14 mouse cellular contexts compared by ENCODE assay signal in genomic region chr19:24701716-24702115, GRCm38 (mm10). TPM values are rescaled to one million over a fixed set of nuclear protein-coding genes. Genes with fewer than 3 reads are reported as not detected.
DNase-seq lines count a peak whose midpoint lies in the region; ATAC-seq and TF ChIP-seq lines count a peak whose summit lies in the region.
"Had no signal": no experiment of that assay in that cellular context is flagged by ENCODE, and none has a peak within 500 bp of the region (broad histone marks: within the 10 kb centered on the region; RNA-seq: fewer than 3 reads in every experiment).

No protein-coding gene starts in this region.

- ATAC-seq in kidney, embryonic 14.5 days (ENCODE audit: low FRiP score, low TSS enrichment) = no peak
- no peak for ATAC-seq in monocyte, adult 5-6 weeks (replicated peaks; ENCODE audit: insufficient number of reproducible peaks, low FRiP score, low TSS enrichment, poor library complexity, severe bottlenecking)
- ATAC-seq: liver, embryonic 12.5 days had no signal

- H3K36me3 ChIP-seq in kidney, adult 2 months (ENCODE audit: control insufficient read depth, insufficient read depth, low read length) = no peaks in the 10 kb centered on the region
- no peaks in the 10 kb centered on the region for H3K36me3 ChIP-seq in kidney, embryonic 14.5 days (ENCODE audit: control insufficient read depth, insufficient read depth, low read length)
- H3K36me3 ChIP-seq: liver, embryonic 12.5 days had no signal

- no peak overlapping the region for H3K9ac ChIP-seq in kidney, embryonic 14.5 days (ENCODE audit: low read depth, low read length)
- H3K9ac ChIP-seq: liver, embryonic 12.5 days had no signal

- no peaks in the 10 kb centered on the region for H3K4me1 ChIP-seq in kidney, adult 2 months (ENCODE audit: control insufficient read depth, insufficient read depth, low read length)
- H3K4me1 ChIP-seq in kidney, embryonic 14.5 days (ENCODE audit: control insufficient read depth, insufficient read depth, low read length) = peaks cover 6% of the 10 kb centered on the region
- H3K4me1 ChIP-seq: liver, embryonic 12.5 days; megakaryocyte, embryonic 14.5 days had no signal

- TF ChIP-seq POLR2A in kidney, adult 2 months (IDR thresholded peaks at IDR 0.05; ENCODE audit: low read depth, low read length) = no peak

- 59% methylated on average over 8 of the region's 8 CpGs for WGBS in kidney, adult 2 months
- WGBS in kidney, embryonic 14.5 days = 60% methylated on average over 8 of the region's 8 CpGs

- no peak overlapping the region for H3K4me3 ChIP-seq in kidney, adult 2 months (ENCODE audit: insufficient read depth, low read depth, low read length)
- no peak overlapping the region for H3K4me3 ChIP-seq in kidney, embryonic 14.5 days (ENCODE audit: low read length)
- H3K4me3 ChIP-seq: gastrocnemius, adult 2 months; liver, embryonic 12.5 days; megakaryocyte, embryonic 14.5 days; myocyte had no signal

- DNase-seq in adrenal gland, adult (ENCODE audit: inconsistent age in 2 of 2, low spot score in 1 of 2) = peak; percentile 27 to 60
- no peak for DNase-seq in adrenal gland, adult 2 months
- peak; percentile 71 for DNase-seq in kidney, adult 2 months
- peak; percentile 19 for DNase-seq in Muller cell, postnatal 12 days (ENCODE audit: inconsistent ontology term)
- DNase-seq in kidney, postnatal 4 days = peak; percentile 48 to 61
- no peak for DNase-seq in cerebellum, adult 11-12 months
- DNase-seq: cerebellum, adult 11 months; gastrocnemius, adult 2 months; right cerebral cortex, postnatal 4 days had no signal

- H3K9me3 ChIP-seq in kidney, embryonic 14.5 days (ENCODE audit: control insufficient read depth, low read length) = no peaks in the 10 kb centered on the region
- H3K9me3 ChIP-seq: liver, embryonic 12.5 days; megakaryocyte, embryonic 14.5 days had no signal

- no peak; the same call in 1 of the 2 replicates for TF ChIP-seq CTCF in kidney, adult 2 months (conservative IDR thresholded peaks at IDR 0.05; ENCODE audit: insufficient read depth, insufficient read length, low read depth, low read length)

- H3K27me3 ChIP-seq in kidney, adult 2 months (replicated peaks; ENCODE audit: control insufficient read depth, insufficient read depth, low read length) = no peaks in the 10 kb centered on the region
- H3K27me3 ChIP-seq in kidney, embryonic 14.5 days (ENCODE audit: control insufficient read depth, insufficient read depth, low read length) = no peaks in the 10 kb centered on the region
- H3K27me3 ChIP-seq: liver, embryonic 12.5 days had no signal

- H3K4me2 ChIP-seq in kidney, embryonic 14.5 days (replicated peaks; ENCODE audit: low read depth, low read length) = no peak overlapping the region
- H3K4me2 ChIP-seq: liver, embryonic 12.5 days had no signal

- H3K27ac ChIP-seq in kidney, adult 2 months (ENCODE audit: insufficient read depth, low read depth, low read length) = no peak overlapping the region
- H3K27ac ChIP-seq in kidney, embryonic 14.5 days (ENCODE audit: low read depth, low read length) = no peak overlapping the region
- H3K27ac ChIP-seq: gastrocnemius, adult 2 months; liver, embryonic 12.5 days had no signal

RNA-seq across cellular contexts. Expression of gene Tmem252, which starts 27.9 kb away (rescaled TPM):
- under 1 TPM; 0.14 to 0.17 TPM for total RNA-seq in adrenal gland, adult 2 months (2021)
- 0.13 and 0.18 TPM in 2 replicates for polyA plus RNA-seq in adrenal gland, adult 2 months (2012; rRNA removed)
- 16.0 and 17.4 TPM in 2 replicates for polyA plus RNA-seq in kidney, adult 2 months (2012; rRNA removed)
- 2.8 and 3.3 TPM in 2 replicates for polyA plus RNA-seq in kidney, embryonic 14.5 days (2014; fragmentation: Nextera tagmentation; extraction: Ambion mirVana)
- total RNA-seq in monocyte, adult 5-6 weeks (2017) = not detected in 3 replicates

Comparison
In these comparisons a context has a peak if more than half of its experiments do, and no peak if none do; other contexts are left out.
1. DNase-seq: peak in adrenal gland, adult (2 of 2), kidney, adult 2 months (single experiment), Muller cell, postnatal 12 days (single experiment) and kidney, postnatal 4 days (2 of 2); none in adrenal gland, adult 2 months (single experiment) and cerebellum, adult 11-12 months (single experiment).